Mouse (Mus musculus) E14TG2a.4 (cell line): ENCODE measurements around the gene Fam240a.

Experiments
- H3K27me3 ChIP-seq: 2 replicates; pipeline ENCODE4 v1.6.1; 2014; ENCODE audit warnings: low read length, control low read depth; ENCODE audit not compliant: insufficient read depth
- H3K36me3 ChIP-seq: 2 replicates; pipeline ENCODE4 v1.6.1; 2014; ENCODE audit warnings: low read length, control low read depth; ENCODE audit not compliant: insufficient read depth
- H3K4me1 ChIP-seq: replicated peaks from 2 replicates; pipeline ENCODE4 v1.6.1; 2014; ENCODE audit warnings: low read depth, low read length, control low read depth
- H3K4me3 ChIP-seq: replicated peaks from 2 replicates; pipeline ENCODE4 v1.5.1; 2014; ENCODE audit warnings: mild to moderate bottlenecking, low read length
- H3K9me3 ChIP-seq: 2 replicates; pipeline ENCODE4 v1.6.1; 2014; ENCODE audit warnings: low read length, control low read depth
- CTCF ChIP-seq: conservative IDR thresholded peaks from 2 replicates; pipeline ENCODE4 v1.5.1; 2014; ENCODE audit warnings: low read length
- NANOG ChIP-seq: IDR thresholded peaks from 2 replicates; pipeline ENCODE4 v1.6.1; 2014; ENCODE audit warnings: borderline replicate concordance, low read length, mixed read lengths
- POU5F1 ChIP-seq: IDR thresholded peaks from 2 replicates; pipeline ENCODE4 v1.6.1; 2014; ENCODE audit warnings: low read length, borderline replicate concordance

The Fam240a gene

DNA sequence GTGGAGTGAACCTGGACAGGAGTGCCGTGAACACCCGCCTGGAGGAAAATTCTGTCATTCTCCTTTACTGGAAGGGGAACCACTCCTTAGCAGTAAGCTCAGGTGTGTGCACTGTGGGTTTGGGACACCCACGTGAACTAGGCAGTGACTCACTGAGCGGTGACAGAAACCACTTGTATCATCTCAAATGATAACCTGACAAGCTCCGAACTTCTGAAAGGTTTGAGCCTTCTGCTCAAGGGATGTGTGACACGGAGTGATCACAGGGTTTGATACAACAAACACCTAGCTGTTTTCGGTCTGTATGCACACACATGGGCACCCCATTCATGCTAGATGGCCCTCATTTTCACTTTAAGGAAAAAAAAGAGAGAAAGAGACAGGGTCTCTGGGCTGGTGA lies at the start of gene Fam240a:
Gene Fam240a (minus strand): TSS at position 76 of the 400 bp plus-strand sequence.
- TF ChIP-seq NANOG = no peak
- no peak for TF ChIP-seq CTCF
- no peak for TF ChIP-seq POU5F1
- H3K9me3 ChIP-seq = no peaks in the 10 kb centered on the region
- H3K36me3 ChIP-seq = no peaks in the 10 kb centered on the region
- H3K27me3 ChIP-seq = peaks cover 16% of the 10 kb centered on the region
- peaks cover 27% of the 10 kb centered on the region for H3K4me1 ChIP-seq
- peak within 1 kb of the TSS; percentile 50 for H3K4me3 ChIP-seq

- H3K4me3 ChIP-seq = peak overlapping the region; percentile 80; the same call in 1 of the 2 replicates
- H3K36me3 ChIP-seq = peaks cover 63% of the 10 kb centered on the region
- TF ChIP-seq CTCF = no peak
- no peak for TF ChIP-seq NANOG
- no peak for TF ChIP-seq POU5F1
- peaks cover 47% of the 10 kb centered on the region for H3K4me1 ChIP-seq
- no peaks in the 10 kb centered on the region for H3K9me3 ChIP-seq
- no peaks in the 10 kb centered on the region for H3K27me3 ChIP-seq
These were observed 49.2 kb upstream of the Fam240a start for GRCm38 (mm10) chr9:110965910-110966231.

GRCm38 (mm10) chr9:110965062-110965909 lies 48.6 kb upstream of the Fam240a start:
- peak overlapping the region; percentile 80 for H3K4me3 ChIP-seq
- peaks cover 63% of the 10 kb centered on the region for H3K36me3 ChIP-seq
- H3K27me3 ChIP-seq = no peaks in the 10 kb centered on the region
- H3K9me3 ChIP-seq = no peaks in the 10 kb centered on the region
- peaks cover 53% of the 10 kb centered on the region for H3K4me1 ChIP-seq
- TF ChIP-seq CTCF (no peak), POU5F1 (no peak), NANOG (no peak)

DNA sequence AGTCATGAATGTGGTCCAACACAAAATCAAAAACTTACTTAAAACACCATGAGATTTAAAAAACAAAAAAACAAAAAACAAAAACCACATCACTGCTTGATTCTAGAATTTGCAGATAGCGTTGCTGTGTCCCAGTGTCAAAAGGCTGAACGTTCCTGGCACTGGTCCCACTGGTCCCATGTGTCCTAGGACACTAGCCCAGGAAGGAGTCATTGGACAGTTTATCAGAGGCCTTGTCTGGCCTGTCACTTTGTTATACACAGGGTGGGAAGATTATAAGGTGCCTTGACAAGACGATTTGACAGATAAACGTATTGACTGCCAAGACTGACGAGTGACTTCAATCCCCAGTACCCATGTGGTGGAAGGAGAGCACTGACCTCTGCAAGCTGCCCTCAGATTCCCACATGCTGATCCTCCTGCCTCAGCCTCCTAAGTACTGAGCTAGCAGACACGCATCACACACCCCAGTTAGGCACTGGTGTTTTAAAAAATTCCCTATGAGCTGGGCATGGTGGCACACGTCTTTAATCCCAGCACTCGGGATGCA lies 47.0 kb upstream of the Fam240a start:
- TF ChIP-seq NANOG (no peak), POU5F1 (no peak), CTCF (no peak)
- Histone ChIP-seq H3K4me1 (peaks cover 63% of the 10 kb centered on the region), H3K36me3 (peaks cover 54% of the 10 kb centered on the region)

DNA sequence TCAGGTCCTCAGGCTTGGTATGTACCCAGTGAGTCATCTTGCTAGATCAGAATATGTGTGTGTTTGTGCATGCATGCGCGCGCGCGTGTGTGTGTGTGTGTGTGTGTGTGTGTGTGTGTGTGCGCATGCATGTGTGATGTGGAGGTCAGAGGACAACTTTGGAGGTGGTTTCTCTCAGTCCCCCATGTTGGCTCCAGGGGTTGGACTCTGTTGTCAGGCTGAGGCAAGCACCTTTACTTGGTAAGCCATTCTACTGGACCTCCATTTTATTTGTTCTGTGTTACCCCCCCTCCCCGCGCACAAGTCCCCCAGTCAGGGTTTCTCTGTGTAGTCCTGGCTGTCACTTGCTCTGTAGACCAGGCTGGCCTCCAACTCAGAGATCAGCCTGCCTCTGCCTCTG lies 44.7 kb upstream of the Fam240a start:
- Histone ChIP-seq H3K4me3 (peak overlapping the region; percentile 80), H3K9me3 (no peaks in the 10 kb centered on the region), H3K36me3 (peaks cover 45% of the 10 kb centered on the region), H3K4me1 (peaks cover 83% of the 10 kb centered on the region), H3K27me3 (no peaks in the 10 kb centered on the region)
- TF ChIP-seq POU5F1 (no peak), CTCF (no peak), NANOG (no peak)

More for the DNA sequence above, 47.0 kb upstream of the Fam240a start:
- H3K27me3 ChIP-seq = no peaks in the 10 kb centered on the region
- peak overlapping the region; percentile 80 for H3K4me3 ChIP-seq
- H3K9me3 ChIP-seq = no peaks in the 10 kb centered on the region

DNA sequence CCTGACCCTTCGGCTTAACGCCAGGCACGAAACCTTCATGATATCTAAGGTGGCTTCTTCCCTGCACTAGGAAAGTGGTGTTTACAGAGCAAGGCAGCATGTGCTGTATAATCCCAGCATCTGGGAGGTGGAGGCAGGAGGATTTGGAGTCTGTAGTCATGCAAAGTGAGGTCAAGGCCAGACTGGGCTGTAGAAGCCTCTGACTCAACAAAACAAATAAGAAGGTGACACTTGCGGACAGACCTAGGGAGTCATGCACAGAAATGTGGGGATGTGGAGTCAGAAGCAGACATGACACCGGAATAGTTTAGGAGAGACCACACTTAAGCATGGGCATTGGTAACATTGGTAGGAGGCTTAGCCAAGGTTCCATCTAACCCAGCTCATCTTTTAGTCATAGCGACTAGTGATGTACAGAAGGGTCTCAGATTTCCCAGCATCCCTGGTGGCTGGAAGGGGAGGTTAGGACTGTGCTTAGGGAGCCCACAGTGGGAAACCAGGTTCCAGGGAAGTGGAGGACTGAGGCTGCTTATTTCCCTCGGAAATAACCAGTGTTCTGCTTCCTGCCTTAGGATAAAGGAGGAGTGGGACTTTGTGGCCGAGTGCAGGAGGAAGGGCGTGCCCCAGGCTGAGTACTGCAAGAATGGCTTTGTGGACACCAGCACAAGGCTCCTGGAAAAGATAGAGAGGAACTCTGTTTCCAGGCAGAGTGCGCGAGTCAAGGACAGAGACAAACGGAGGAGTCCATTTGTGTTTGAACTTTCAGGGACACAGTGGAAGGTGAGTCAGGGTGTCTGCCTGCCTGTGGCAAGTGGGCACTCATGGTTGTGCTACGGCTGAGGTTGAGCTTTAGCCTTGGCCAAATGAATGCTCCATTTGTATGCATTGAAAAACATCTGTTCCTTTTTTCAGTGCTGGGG lies 43.8 kb upstream of the Fam240a start:
- peaks cover 85% of the 10 kb centered on the region for H3K4me1 ChIP-seq
- no peaks in the 10 kb centered on the region for H3K9me3 ChIP-seq
- TF ChIP-seq CTCF (no peak), POU5F1 (no peak), NANOG (no peak)
- peaks cover 38% of the 10 kb centered on the region for H3K36me3 ChIP-seq
- no peaks in the 10 kb centered on the region for H3K27me3 ChIP-seq
- H3K4me3 ChIP-seq = peak overlapping the region; percentile 80

DNA sequence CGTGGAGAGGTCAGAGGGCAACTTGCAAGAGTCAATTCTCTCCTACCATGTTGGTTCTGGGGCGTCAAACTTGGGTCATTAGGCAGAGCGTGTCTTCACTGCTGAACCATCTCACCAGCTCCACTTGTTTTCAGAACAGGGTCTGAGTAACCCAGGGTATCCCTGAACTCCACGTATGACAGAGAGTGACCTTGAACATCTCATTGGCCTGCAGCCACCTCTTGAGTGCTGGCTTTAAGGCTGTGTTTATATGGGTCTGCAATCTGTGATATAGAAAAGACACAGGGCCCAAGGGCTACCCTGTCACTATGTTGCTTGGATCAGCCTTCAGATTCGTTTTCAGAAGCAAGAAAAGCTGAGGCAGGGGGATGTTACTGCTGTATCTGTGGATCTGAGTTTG lies 43.0 kb upstream of the Fam240a start:
- TF ChIP-seq POU5F1 (no peak), CTCF (no peak), NANOG (no peak)
- Histone ChIP-seq H3K9me3 (no peaks in the 10 kb centered on the region), H3K4me1 (peaks cover 93% of the 10 kb centered on the region), H3K36me3 (peaks cover 38% of the 10 kb centered on the region), H3K4me3 (peak overlapping the region; percentile 80), H3K27me3 (no peaks in the 10 kb centered on the region)

- H3K27me3 ChIP-seq = no peaks in the 10 kb centered on the region
- H3K9me3 ChIP-seq = no peaks in the 10 kb centered on the region
- H3K4me1 ChIP-seq = peaks cover 86% of the 10 kb centered on the region
- H3K4me3 ChIP-seq = peak overlapping the region; percentile 45; the same call in 1 of the 2 replicates
- peaks cover 14% of the 10 kb centered on the region; the same call in 1 of the 2 replicates for H3K36me3 ChIP-seq
- TF ChIP-seq POU5F1 = no peak
- no peak for TF ChIP-seq CTCF
- no peak for TF ChIP-seq NANOG
These were observed 39.3 kb upstream of the Fam240a start for GRCm38 (mm10) chr9:110955962-110956361.
